Mouse (Mus musculus): ENCODE results near the gene Cog8. TPM values are rescaled to one million over a fixed set of nuclear protein-coding genes. Genes with fewer than 3 reads are reported as not detected.
A peak's percentile ranks its signal among the peaks of the same experiment; 100 is the strongest.

Gene Cog8
- total RNA-seq, 1 experiment, result 37.8 TPM

- Histone ChIP-seq H3K36me3 (ENCODE audit: control insufficient read depth, insufficient read depth, low read length, poor library complexity, severe bottlenecking) (no peaks in the 10 kb centered on the region; the same call in 1 of the 2 replicates), H3K9me3 (ENCODE audit: control insufficient read depth, insufficient read depth, low read depth, low read length) (no peaks in the 10 kb centered on the region), H3K4me1 (ENCODE audit: control insufficient read depth in 2 of 2, insufficient read depth in 2 of 2, low read length in 2 of 2, poor library complexity in 1 of 2) (peaks cover 0 to 2% of the 10 kb centered on the region in 2 experiments; a peak in 1 of 4 replicates), H3K27ac (ENCODE audit: insufficient read depth, low read depth, low read length, poor library complexity, severe bottlenecking) (0 out of 2 replicates have a peak within 1 kb of the TSS, but pooled peaks have one; percentile 41), H3K4me3 (ENCODE audit: insufficient read depth in 1 of 2, low read depth in 1 of 2, low read length in 2 of 2, poor library complexity in 1 of 2, severe bottlenecking in 1 of 2) (peak within 1 kb of the TSS; percentile 94 to 99), H3K9ac (ENCODE audit: insufficient read depth, low read depth, low read length, poor library complexity, severe bottlenecking) (peak within 1 kb of the TSS; percentile 88)
- in situ Hi-C loops (cut with MboI; ENCODE audit: low sequenced_read_pairs in 2 of 2, unreplicated experiment in 2 of 2), result no loop called here
- TF ChIP-seq MAFK (IDR thresholded peaks at IDR 0.05; ENCODE audit: insufficient read depth, low read depth, low read length) (0 out of 2 replicates have a peak, but pooled peaks have one; percentile 30), ZC3H11A (IDR thresholded peaks at IDR 0.05; ENCODE audit: borderline replicate concordance, low read depth, low read length) (no peak), CHD2 (IDR thresholded peaks at IDR 0.05; ENCODE audit: low read depth, low read length) (no peak), HCFC1 (IDR thresholded peaks at IDR 0.05; ENCODE audit: borderline replicate concordance, insufficient read depth, low read length) (peak; percentile 78), ZNF384 (IDR thresholded peaks at IDR 0.05; ENCODE audit: low read depth, low read length) (peak; percentile 99)
- DNase-seq (ENCODE audit: low read depth, low spot score), result peak; percentile 98
Observed at GRCm38 (mm10) chr8:107030650-107031576, 25.6 kb downstream of the Cog8 start, which contains the start of gene Vps4a. Vps4a (plus strand) TSS chr8:107031222.

- DNase-seq (ENCODE audit: low read depth, low spot score), result no peak
- in situ Hi-C loops (cut with MboI; ENCODE audit: low sequenced_read_pairs in 2 of 2, unreplicated experiment in 2 of 2), result no loop called here
- H3K9me3 ChIP-seq (ENCODE audit: control insufficient read depth, insufficient read depth, low read depth, low read length), result no peaks in the 10 kb centered on the region
- H3K36me3 ChIP-seq (ENCODE audit: control insufficient read depth, insufficient read depth, low read length, poor library complexity, severe bottlenecking), result no peaks in the 10 kb centered on the region; the same call in 1 of the 2 replicates
- TF ChIP-seq HCFC1 (IDR thresholded peaks at IDR 0.05; ENCODE audit: borderline replicate concordance, insufficient read depth, low read length) (no peak), ZNF384 (IDR thresholded peaks at IDR 0.05; ENCODE audit: low read depth, low read length) (no peak), CHD2 (IDR thresholded peaks at IDR 0.05; ENCODE audit: low read depth, low read length) (no peak), ZC3H11A (IDR thresholded peaks at IDR 0.05; ENCODE audit: borderline replicate concordance, low read depth, low read length) (no peak), MAFK (IDR thresholded peaks at IDR 0.05; ENCODE audit: insufficient read depth, low read depth, low read length) (no peak)
- H3K9ac ChIP-seq (ENCODE audit: insufficient read depth, low read depth, low read length, poor library complexity, severe bottlenecking), result no peak overlapping the region
- peaks cover 0 to 2% of the 10 kb centered on the region in 2 experiments; a peak in 1 of 4 replicates for H3K4me1 ChIP-seq (ENCODE audit: control insufficient read depth in 2 of 2, insufficient read depth in 2 of 2, low read length in 2 of 2, poor library complexity in 1 of 2)
- H3K4me3 ChIP-seq (ENCODE audit: insufficient read depth in 1 of 2, low read depth in 1 of 2, low read length in 2 of 2, poor library complexity in 1 of 2, severe bottlenecking in 1 of 2), result no peak overlapping the region
- no peak overlapping the region for H3K27ac ChIP-seq (ENCODE audit: insufficient read depth, low read depth, low read length, poor library complexity, severe bottlenecking)
Observed at GRCm38 (mm10) chr8:107030058-107030457, 26.4 kb downstream of the Cog8 start.

GRCm38 (mm10) chr8:107029310-107029709 is 27.2 kb downstream of the Cog8 start:
- Histone ChIP-seq H3K27ac (ENCODE audit: insufficient read depth, low read depth, low read length, poor library complexity, severe bottlenecking) (no peak overlapping the region), H3K36me3 (ENCODE audit: control insufficient read depth, insufficient read depth, low read length, poor library complexity, severe bottlenecking) (no peaks in the 10 kb centered on the region; the same call in 1 of the 2 replicates), H3K9ac (ENCODE audit: insufficient read depth, low read depth, low read length, poor library complexity, severe bottlenecking) (no peak overlapping the region), H3K4me3 (ENCODE audit: insufficient read depth in 1 of 2, low read depth in 1 of 2, low read length in 2 of 2, poor library complexity in 1 of 2, severe bottlenecking in 1 of 2) (no peak overlapping the region), H3K4me1 (ENCODE audit: control insufficient read depth in 2 of 2, insufficient read depth in 2 of 2, low read length in 2 of 2, poor library complexity in 1 of 2) (peaks cover 0 to 2% of the 10 kb centered on the region in 2 experiments; a peak in 1 of 4 replicates), H3K9me3 (ENCODE audit: control insufficient read depth, insufficient read depth, low read depth, low read length) (no peaks in the 10 kb centered on the region)
- TF ChIP-seq ZNF384 (IDR thresholded peaks at IDR 0.05; ENCODE audit: low read depth, low read length) (no peak), MAFK (IDR thresholded peaks at IDR 0.05; ENCODE audit: insufficient read depth, low read depth, low read length) (no peak), ZC3H11A (IDR thresholded peaks at IDR 0.05; ENCODE audit: borderline replicate concordance, low read depth, low read length) (no peak), HCFC1 (IDR thresholded peaks at IDR 0.05; ENCODE audit: borderline replicate concordance, insufficient read depth, low read length) (no peak), CHD2 (IDR thresholded peaks at IDR 0.05; ENCODE audit: low read depth, low read length) (no peak)
- no peak for DNase-seq (ENCODE audit: low read depth, low spot score)
- in situ Hi-C loops (cut with MboI; ENCODE audit: low sequenced_read_pairs in 2 of 2, unreplicated experiment in 2 of 2), result no loop called here

- Histone ChIP-seq H3K4me3 (ENCODE audit: insufficient read depth in 1 of 2, low read depth in 1 of 2, low read length in 2 of 2, poor library complexity in 1 of 2, severe bottlenecking in 1 of 2) (no peak overlapping the region), H3K36me3 (ENCODE audit: control insufficient read depth, insufficient read depth, low read length, poor library complexity, severe bottlenecking) (no peaks in the 10 kb centered on the region), H3K9ac (ENCODE audit: insufficient read depth, low read depth, low read length, poor library complexity, severe bottlenecking) (no peak overlapping the region), H3K9me3 (ENCODE audit: control insufficient read depth, insufficient read depth, low read depth, low read length) (no peaks in the 10 kb centered on the region), H3K27ac (ENCODE audit: insufficient read depth, low read depth, low read length, poor library complexity, severe bottlenecking) (no peak overlapping the region), H3K4me1 (ENCODE audit: control insufficient read depth in 2 of 2, insufficient read depth in 2 of 2, low read length in 2 of 2, poor library complexity in 1 of 2) (no peaks in the 10 kb centered on the region; a peak in 1 of 4 replicates)
- in situ Hi-C loops (cut with MboI; ENCODE audit: low sequenced_read_pairs in 2 of 2, unreplicated experiment in 2 of 2), result no loop called here
- TF ChIP-seq MAFK (IDR thresholded peaks at IDR 0.05; ENCODE audit: insufficient read depth, low read depth, low read length) (no peak), ZNF384 (IDR thresholded peaks at IDR 0.05; ENCODE audit: low read depth, low read length) (no peak), HCFC1 (IDR thresholded peaks at IDR 0.05; ENCODE audit: borderline replicate concordance, insufficient read depth, low read length) (no peak), CHD2 (IDR thresholded peaks at IDR 0.05; ENCODE audit: low read depth, low read length) (no peak), ZC3H11A (IDR thresholded peaks at IDR 0.05; ENCODE audit: borderline replicate concordance, low read depth, low read length) (no peak)
- no peak for DNase-seq (ENCODE audit: low read depth, low spot score)
Observed at GRCm38 (mm10) chr8:107023479-107023878, 33.0 kb downstream of the Cog8 start.
